Mouse (Mus musculus) kidney, postnatal 10 days (tissue): ENCODE data around the gene Xpot.

Source experiments
- DNase-seq: peaks from one replicate; pipeline ENCODE4 v3.0.0; 2021; ENCODE audit warnings: mixed read lengths

The Xpot gene

DNA sequence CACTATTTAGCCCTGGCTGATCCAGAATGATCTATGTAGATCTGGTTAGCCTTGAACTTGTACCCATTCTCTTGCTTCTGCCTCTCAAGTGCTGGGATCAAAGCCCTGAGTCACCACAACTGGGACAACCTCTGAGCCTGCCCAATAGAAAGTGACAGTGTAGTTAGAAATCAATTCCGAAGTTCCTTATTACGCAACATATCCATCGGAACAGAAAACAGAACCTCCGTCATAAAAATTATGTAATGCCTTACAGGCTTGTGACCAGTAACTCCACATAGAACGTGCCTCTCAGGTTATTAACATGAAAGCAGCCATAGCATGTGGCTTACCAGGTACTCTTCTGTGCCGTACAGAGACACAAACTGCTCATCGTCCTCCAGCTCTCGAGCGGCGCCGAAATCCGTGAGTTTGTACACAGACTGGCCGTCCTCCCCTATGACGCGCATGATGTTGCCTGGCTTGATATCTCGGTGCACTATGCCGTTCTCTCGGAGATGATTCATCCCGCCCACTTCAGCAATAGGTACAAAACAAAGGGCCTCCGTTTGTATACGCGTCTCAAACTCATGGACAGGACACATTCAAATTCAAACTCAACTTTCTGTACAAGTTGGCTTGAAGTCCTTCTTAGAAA lies 54.5 kb downstream of the Xpot start:
- DNase-seq: no peak

DNA sequence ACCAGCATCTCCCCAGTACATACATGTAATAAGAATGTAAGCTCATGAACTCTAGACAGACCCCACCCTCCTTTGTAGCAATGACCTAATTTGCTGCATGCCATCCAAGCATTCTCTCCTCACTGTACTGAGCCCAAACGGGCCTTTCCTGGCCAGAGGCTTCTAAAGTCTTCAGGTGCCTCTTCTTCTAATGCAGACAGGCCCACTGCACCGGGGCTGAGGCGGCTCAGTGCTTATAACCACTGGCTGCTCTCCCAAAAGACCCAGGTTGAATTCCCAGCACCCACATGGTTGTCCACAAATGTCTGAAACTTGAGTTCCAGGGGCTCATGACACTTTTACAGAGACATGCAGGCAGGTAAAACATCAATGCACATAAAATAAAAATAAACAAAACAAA lies 55.1 kb downstream of the Xpot start:
- DNase-seq: no peak

DNA sequence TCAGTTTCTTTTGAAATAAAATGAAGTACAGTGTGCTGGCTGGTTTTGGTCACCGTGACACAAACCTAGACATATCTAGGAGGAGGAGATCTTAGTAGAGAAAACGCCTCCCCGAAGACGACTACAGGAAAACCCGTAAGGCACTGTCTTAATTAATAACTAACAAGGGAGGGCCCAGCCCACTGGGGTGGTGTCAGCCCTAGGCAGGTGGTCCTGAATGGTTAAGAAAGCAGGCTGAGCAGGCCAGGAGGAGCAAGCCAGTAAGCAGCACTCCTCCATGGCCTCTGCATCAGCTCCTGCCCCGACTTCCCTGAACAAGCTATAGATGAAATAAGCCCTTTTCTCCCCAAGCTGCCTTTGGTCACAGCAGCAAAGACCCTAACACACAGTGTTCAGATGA lies 56.3 kb downstream of the Xpot start:
- DNase-seq: no peak

DNA sequence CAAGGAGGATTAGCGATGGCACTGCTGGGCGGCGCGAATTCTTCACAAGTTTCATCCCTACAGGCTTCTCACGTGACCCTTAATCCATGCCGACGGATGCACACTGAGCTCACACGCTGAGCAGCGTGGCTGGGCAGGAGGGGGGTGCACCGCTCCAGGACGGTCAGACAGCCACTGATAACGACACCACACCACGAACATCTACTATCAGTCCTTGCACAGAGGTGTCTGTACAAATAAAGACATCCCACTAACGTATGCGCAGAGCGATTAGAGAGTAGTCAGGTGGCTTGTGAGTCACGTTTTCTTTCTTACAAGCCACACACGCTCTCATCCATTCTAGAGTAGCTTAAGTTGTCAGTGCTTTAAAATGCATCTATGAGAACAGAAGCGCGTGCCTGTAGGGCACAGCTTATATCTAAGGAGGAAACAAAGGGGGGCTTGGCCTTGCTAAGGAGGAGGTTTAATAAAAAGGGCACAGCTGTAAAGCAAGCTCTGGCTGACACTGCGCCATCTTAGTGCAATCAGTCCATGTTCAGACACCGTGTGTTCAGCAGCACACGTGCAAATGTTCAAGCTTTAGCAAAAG lies 57.0 kb downstream of the Xpot start:
- DNase-seq: no peak

DNA sequence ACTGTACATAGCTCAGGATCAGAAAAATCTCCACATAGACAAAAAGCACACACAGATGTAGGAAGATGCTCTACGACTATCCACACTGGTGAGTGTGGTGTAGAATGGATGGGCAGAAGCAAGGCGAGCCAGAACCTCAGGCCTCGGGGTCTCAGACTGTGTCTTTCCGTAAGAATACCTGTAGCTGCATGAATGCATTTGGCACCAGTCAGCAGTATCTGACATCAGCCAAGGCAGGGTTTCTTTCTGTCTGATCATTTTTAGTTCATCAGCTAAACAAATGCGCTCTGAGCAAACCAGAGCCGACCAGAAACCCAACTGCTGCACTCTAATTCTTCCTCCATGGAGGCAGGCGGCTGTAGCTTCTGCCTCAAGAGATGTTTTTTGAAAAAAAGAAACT lies 57.6 kb downstream of the Xpot start:
- DNase-seq: no peak

DNA sequence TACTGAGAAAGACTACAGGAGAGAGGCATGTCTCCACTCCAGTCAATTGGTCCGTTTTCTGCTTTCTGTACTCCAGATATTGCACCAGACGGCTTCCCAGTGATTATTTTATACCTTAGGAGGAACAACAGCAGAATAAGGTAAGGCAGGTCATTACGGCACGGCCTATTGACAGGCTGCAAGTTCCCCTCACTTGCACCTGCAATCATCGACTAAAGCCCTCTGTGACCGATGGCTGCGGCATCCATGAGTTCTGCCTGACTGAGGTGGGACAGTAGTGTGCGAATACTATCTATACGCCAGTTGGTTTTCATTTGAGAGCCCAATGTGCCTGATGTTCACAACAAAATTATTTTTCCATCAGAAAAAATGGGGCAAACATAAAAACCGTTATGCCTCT lies 58.1 kb downstream of the Xpot start:
- DNase-seq: no peak

DNA sequence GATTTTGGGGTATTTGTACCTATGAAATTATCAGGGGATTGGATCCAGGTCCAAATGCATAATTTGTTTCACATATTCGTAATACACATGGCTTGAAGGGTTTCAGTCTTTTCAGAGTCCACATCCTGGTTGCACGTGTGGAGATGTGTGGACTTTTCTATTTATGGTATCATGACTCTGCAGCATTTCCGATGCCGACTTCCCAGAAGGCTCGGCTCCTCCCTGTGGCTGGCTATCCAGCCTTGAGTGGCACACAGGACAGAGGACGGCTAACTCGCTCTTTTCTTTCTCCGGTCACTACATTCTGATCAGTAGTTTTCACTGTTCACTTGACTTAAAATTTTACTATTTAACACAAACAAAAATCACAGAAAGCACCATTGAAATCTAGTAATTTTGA lies 61.7 kb downstream of the Xpot start:
- no peak for DNase-seq

DNA sequence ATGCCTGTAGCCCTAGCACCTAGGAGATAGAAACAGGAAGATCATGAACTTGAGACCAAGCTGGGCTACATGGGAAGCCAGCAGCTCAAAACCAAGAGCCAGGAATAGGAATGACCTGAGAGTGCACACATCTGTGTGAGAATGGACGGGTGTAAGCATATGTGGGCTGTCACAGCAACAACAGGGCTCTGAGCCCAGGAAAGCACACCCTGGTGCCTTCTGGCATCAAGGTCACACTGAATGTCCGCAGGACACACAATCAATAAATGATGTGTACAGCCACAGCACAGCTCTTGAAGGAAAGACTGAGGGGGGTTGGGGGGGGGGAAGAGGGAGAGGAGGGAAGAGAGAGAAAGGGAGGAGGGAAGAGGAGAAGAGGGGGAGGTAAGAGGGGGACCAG lies 67.9 kb downstream of the Xpot start:
- DNase-seq: no peak

DNA sequence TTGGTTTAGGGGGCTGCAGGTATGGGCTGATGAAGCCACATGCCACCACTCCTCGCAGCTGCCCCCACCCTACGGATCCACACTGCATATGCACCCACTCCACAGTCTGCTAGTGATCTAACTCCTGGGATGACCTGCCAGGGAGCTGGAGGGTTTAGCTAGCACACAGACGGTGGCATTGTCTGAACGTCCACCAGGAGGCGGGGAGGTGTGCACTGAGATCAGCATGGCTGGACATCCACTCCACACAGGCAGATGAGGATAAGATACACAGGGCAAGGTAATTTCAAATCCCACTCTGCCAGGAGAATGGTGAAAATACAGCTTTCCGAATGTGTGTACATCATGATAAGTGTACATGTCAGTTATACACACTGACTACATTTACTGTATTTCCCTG lies 69.9 kb downstream of the Xpot start:
- DNase-seq: no peak

DNA sequence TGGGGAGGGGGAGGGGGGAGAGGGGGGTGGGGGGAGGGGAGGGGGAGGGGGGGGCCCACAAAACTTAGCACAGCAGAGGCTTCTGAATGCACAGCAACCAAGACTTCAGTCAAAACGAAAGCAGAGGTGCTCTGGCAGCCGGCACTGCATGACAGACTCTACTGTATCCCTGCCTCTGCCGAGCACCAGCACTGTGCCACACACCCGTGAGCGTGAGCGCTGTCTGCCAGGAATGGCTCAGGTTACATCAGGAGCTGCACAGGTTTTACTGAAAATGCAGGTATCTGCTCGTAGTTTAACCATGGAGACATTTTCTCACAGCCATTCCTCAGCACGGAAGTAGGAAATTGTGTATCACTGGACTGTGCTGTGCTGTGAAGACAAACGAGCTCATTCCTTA lies 75.8 kb downstream of the Xpot start:
- DNase-seq: no peak

DNA sequence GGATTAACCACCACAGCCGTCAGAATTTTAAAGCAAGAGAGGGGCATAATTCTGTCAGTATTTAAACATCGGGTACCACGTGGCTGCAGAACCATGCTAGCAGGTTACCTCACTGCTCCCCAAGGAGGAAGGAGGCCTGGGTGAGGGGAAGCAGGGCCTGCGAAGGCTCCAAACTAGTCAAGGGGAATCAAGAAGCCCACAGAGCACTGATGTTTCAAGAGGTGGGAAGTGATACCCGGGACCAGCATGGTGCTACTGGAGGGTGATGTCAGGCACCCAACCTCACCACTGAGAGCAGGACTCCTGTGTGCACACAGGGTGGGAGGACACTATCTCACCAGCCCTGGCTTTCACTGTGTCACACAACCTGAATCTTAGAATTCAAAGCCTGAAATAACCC lies 76.5 kb downstream of the Xpot start:
- no peak for DNase-seq

DNA sequence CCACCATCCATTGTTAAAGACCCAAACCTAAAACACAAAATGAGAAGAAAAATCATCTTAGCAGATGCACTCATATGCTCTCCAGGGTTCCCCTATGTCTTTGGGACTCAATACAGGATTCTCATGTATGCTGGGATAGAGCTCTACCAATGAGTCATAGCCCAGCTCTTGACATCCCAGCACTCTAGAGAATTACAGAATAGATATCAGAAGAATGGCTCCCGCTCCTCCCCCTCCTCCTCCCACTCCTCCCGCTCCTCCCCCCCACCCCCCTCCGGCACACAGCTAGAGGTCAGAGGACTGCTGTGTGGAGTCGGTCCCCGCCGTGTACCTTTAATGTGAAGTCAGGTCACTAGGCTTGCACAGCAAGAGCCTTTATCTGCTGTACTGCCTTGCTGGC lies 79.0 kb downstream of the Xpot start:
- no peak for DNase-seq

DNA sequence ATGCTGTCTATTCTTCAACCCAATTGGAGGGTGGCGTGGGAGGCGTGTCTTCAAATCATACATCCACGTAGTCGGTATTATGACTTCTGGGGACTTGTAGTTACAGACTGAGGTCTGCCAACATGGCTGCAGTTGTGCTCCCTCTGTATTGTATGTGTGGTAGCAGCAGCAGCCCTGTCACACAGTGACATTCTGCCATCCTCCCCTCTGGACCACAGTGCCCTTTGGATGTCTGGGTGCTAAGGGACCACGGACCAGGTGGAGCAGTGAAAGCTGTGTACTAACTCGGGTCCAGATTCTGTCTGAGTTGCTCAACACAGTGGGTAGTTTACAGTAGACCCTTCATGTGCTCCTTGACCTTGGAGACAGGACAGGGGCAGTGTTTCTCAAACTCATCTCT lies 82.6 kb downstream of the Xpot start:
- DNase-seq: no peak

DNA sequence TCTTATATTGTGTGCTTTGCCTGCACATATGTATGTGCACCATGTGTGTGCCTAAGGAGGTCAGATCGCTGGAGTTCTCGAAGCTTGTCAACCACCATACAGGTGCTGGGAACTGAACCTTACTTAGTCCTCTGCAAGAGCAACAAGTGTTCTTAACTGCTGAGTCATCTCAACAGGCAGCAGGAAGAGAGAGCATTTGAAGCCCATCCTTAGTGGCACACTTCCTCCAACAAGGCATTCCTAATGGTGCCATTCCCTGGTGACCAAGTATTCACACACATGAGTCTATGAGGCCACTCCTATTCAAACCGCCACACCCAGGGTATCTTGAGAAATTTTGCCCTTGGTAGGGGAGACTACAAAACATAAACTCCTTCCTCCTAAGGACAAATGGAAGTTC lies 84.0 kb downstream of the Xpot start:
- no peak for DNase-seq
